In genomic region chr4:100386272-100386988, GRCm38 (mm10) we compare ENCODE assay signal across 11 mouse cellular contexts.
DNase-seq lines count a peak whose midpoint lies in the region; ATAC-seq and TF ChIP-seq lines count a peak whose summit lies in the region.
"Had no signal": no experiment of that assay in that cellular context is flagged by ENCODE, and none has a peak within 500 bp of the region (broad histone marks: within the 10 kb centered on the region; RNA-seq: fewer than 3 reads in every experiment).

No protein-coding gene starts in this region.

- peak; percentile 15; the same call in 1 of the 2 replicates for TF ChIP-seq CTCF in kidney, postnatal 0 days (IDR thresholded peaks at IDR 0.05; ENCODE audit: low read depth)
- TF ChIP-seq CTCF in Patski (IDR thresholded peaks at IDR 0.05): peak; percentile 37

- in situ Hi-C loops in Patski (cut with MboI; ENCODE audit: low pct_unique_long_range_greater_than_20kb): loop anchor here (25.0 kb wide), 1 partner anchor 174 kb away; no protein-coding TSS in a partner anchor

- no peaks in the 10 kb centered on the region for H3K36me3 ChIP-seq in kidney, postnatal 0 days (ENCODE audit: insufficient read depth, low read length)
- H3K36me3 ChIP-seq: heart, embryonic 13.5 days; neural tube, embryonic 13.5 days had no signal

- H3K27me3 ChIP-seq in kidney, postnatal 0 days (ENCODE audit: insufficient read depth, low read length): no peaks in the 10 kb centered on the region
- H3K27me3 ChIP-seq in Patski: no peaks in the 10 kb centered on the region
- H3K27me3 ChIP-seq: heart, embryonic 13.5 days; neural tube, embryonic 13.5 days had no signal

- H3K4me3 ChIP-seq in kidney, postnatal 0 days (replicated peaks; ENCODE audit: low read depth, low read length): no peak overlapping the region
- H3K4me3 ChIP-seq: heart, embryonic 13.5 days; neural tube, embryonic 13.5 days had no signal

- 75% methylated on average over 5 of the region's 5 CpGs for WGBS in kidney, postnatal 0 days

- no peaks in the 10 kb centered on the region for H3K4me1 ChIP-seq in kidney, postnatal 0 days (replicated peaks; ENCODE audit: insufficient read depth, low read length)
- H3K4me1 ChIP-seq: neural tube, embryonic 13.5 days had no signal

- no peaks in the 10 kb centered on the region for H3K9me3 ChIP-seq in kidney, postnatal 0 days (replicated peaks; ENCODE audit: low read length)
- H3K9me3 ChIP-seq: heart, embryonic 13.5 days; neural tube, embryonic 13.5 days had no signal

- no peak overlapping the region for H3K9ac ChIP-seq in kidney, postnatal 0 days (ENCODE audit: low read depth, low read length)
- H3K9ac ChIP-seq: heart, embryonic 13.5 days; neural tube, embryonic 13.5 days had no signal

- H3K4me2 ChIP-seq in kidney, postnatal 0 days (ENCODE audit: low read length): no peak overlapping the region
- H3K4me2 ChIP-seq: heart, embryonic 13.5 days; neural tube, embryonic 13.5 days had no signal

- POLR2A ChIA-PET in Patski (lab: Charles Lee): no interaction called here

- DNase-seq in kidney, postnatal 0 days (ENCODE audit: low spot score): no peak
- DNase-seq in kidney, adult 11 months: no peak
- DNase-seq in Muller cell, postnatal 12 days (ENCODE audit: inconsistent ontology term): peak; percentile 90
- DNase-seq in Patski (ENCODE audit: low read depth, low spot score) (peak; percentile 75), adipocyte (ENCODE audit: low spot score) (no peak)
- DNase-seq in cerebellum, postnatal 36 days: peak; percentile 33 to 37
- no peak for DNase-seq in thymus, postnatal 25 days

- CTCF ChIA-PET in Patski (lab: Charles Lee): interaction anchor here (0.9 to 1.1 kb wide), 2 partner anchors 20 to 42 kb away, joined by 3 read pairs; no protein-coding TSS in a partner anchor

- no peak overlapping the region for H3K27ac ChIP-seq in kidney, postnatal 0 days
- H3K27ac ChIP-seq: heart, embryonic 13.5 days; neural tube, embryonic 13.5 days had no signal

- no peak for ATAC-seq in kidney, postnatal 0 days (replicated peaks; ENCODE audit: low FRiP score, low read depth)
- peak; percentile 96 for ATAC-seq in Patski
- ATAC-seq: hindbrain, embryonic 16.5 days; midbrain, embryonic 16.5 days had no signal

Comparison
In these comparisons a context has a peak if more than half of its experiments do, and no peak if none do; other contexts are left out.
1. DNase-seq: peak in Muller cell, postnatal 12 days (single experiment), Patski (single experiment) and cerebellum, postnatal 36 days (2 of 2); none in kidney, postnatal 0 days (single experiment), kidney, adult 11 months (single experiment), thymus, postnatal 25 days (single experiment) and adipocyte (single experiment).